Mouse (Mus musculus) MEL (cell line): ENCODE results near the gene Lypd6b. TPM values are rescaled to one million over a fixed set of nuclear protein-coding genes. Genes with fewer than 3 reads are reported as not detected.

Experiments used
- DNase-seq: peaks from one replicate; pipeline ENCODE4 v3.0.0; 2011; ENCODE audit warnings: low read depth, low spot score
- H3K27ac ChIP-seq: 2 replicates; pipeline ENCODE4 v1.5.1; 2012; ENCODE audit warnings: low read depth, mild to moderate bottlenecking, control low read depth, low read length, moderate library complexity; ENCODE audit not compliant: control insufficient read depth
- H3K27me3 ChIP-seq, 2 experiments: fragments of 150-350 bp in 1 of 2; sonication (generic) in 1 of 2; 2 replicates each; pipeline ENCODE4 v1.6.1; 2012; ENCODE audit warnings: low read length in 2 of 2, mild to moderate bottlenecking in 2 of 2, improper control_type of control experiment in 1 of 2, moderate library complexity in 1 of 2; ENCODE audit not compliant: insufficient read depth in 2 of 2, control insufficient read depth in 1 of 2
- H3K36me3 ChIP-seq, 2 experiments: 2 replicates each; pipeline ENCODE4 v1.6.1; 2012 to 2014; ENCODE audit warnings: low read length in 2 of 2, improper control_type of control experiment in 1 of 2, inconsistent platforms in 1 of 2, mild to moderate bottlenecking in 1 of 2; ENCODE audit not compliant: insufficient read depth in 2 of 2, control insufficient read depth in 1 of 2
- H3K4me1 ChIP-seq, 2 experiments: fragments of 150-350 bp in 1 of 2; sonication (generic) in 1 of 2; 2 replicates each; pipeline ENCODE4 v1.6.1; 2012; ENCODE audit warnings: low read length in 2 of 2, improper control_type of control experiment in 1 of 2, mild to moderate bottlenecking in 1 of 2; ENCODE audit not compliant: insufficient read depth in 2 of 2, control insufficient read depth in 1 of 2
- H3K4me3 ChIP-seq, 2 experiments: fragments of 150-350 bp in 1 of 2; sonication (generic) in 1 of 2; 2 replicates each; pipeline ENCODE4 v1.5.1; 2012; ENCODE audit warnings: low read depth in 2 of 2, low read length in 2 of 2, mild to moderate bottlenecking in 2 of 2, moderate library complexity in 2 of 2, control low read depth in 1 of 2, improper control_type of control experiment in 1 of 2; ENCODE audit not compliant: control insufficient read depth in 1 of 2, insufficient read depth in 1 of 2
- H3K79me2 ChIP-seq: 2 replicates; pipeline ENCODE4 v1.6.1; 2012; ENCODE audit warnings: mild to moderate bottlenecking, low read length, moderate library complexity; ENCODE audit not compliant: control insufficient read depth, poor library complexity, insufficient read depth
- H3K9ac ChIP-seq: 2 replicates; pipeline ENCODE4 v1.6.1; 2012; ENCODE audit warnings: low read depth, mild to moderate bottlenecking, control low read depth, low read length, moderate library complexity; ENCODE audit not compliant: control insufficient read depth, poor library complexity, severe bottlenecking
- H3K9me3 ChIP-seq: fragments of 150-350 bp; sonication (generic); replicated peaks from 2 replicates; pipeline ENCODE4 v1.6.1; 2012; ENCODE audit warnings: mild to moderate bottlenecking, low read length, improper control_type of control experiment, moderate library complexity; ENCODE audit not compliant: insufficient read depth
- BHLHE40 ChIP-seq: IDR thresholded peaks from 2 replicates; pipeline ENCODE4 v1.6.1; 2012; ENCODE audit warnings: low read depth, mild to moderate bottlenecking, inconsistent platforms, low read length, improper control_type of control experiment, borderline replicate concordance
- CHD1 ChIP-seq: IDR thresholded peaks from 2 replicates; pipeline ENCODE4 v1.6.1; 2012; ENCODE audit warnings: low read depth, mild to moderate bottlenecking, inconsistent platforms, low read length, improper control_type of control experiment
- CHD2 ChIP-seq: IDR thresholded peaks from 2 replicates; pipeline ENCODE4 v1.6.1; 2011; ENCODE audit warnings: low read length, improper control_type of control experiment
- ELF1 ChIP-seq: IDR thresholded peaks from 2 replicates; pipeline ENCODE4 v1.6.1; 2014; ENCODE audit warnings: low read depth, mild to moderate bottlenecking, inconsistent platforms, low read length, improper control_type of control experiment, moderate library complexity
- EP300 ChIP-seq, 2 experiments: IDR thresholded peaks; 2 replicates each; pipeline ENCODE4 v1.6.1; 2011; ENCODE audit warnings: improper control_type of control experiment in 2 of 2, low read length in 2 of 2, low read depth in 1 of 2, mild to moderate bottlenecking in 1 of 2
- ETS1 ChIP-seq: IDR thresholded peaks from 2 replicates; pipeline ENCODE4 v1.6.1; 2012; ENCODE audit warnings: low read depth, mild to moderate bottlenecking, inconsistent platforms, low read length, improper control_type of control experiment, moderate library complexity
- JUND ChIP-seq: IDR thresholded peaks from 2 replicates; pipeline ENCODE4 v1.6.1; 2011; ENCODE audit warnings: low read depth, mild to moderate bottlenecking, improper control_type of control experiment, low read length
- MAX ChIP-seq: IDR thresholded peaks from 2 replicates; pipeline ENCODE4 v1.6.1; 2011; ENCODE audit warnings: low read length, improper control_type of control experiment
- MAZ ChIP-seq: IDR thresholded peaks from 2 replicates; pipeline ENCODE4 v1.6.1; 2012; ENCODE audit warnings: low read depth, mild to moderate bottlenecking, inconsistent platforms, low read length, improper control_type of control experiment
- MEF2A ChIP-seq: IDR thresholded peaks from 2 replicates; pipeline ENCODE4 v1.6.1; 2014; ENCODE audit warnings: low read depth, mild to moderate bottlenecking, inconsistent platforms, low read length, improper control_type of control experiment; ENCODE audit not compliant: poor library complexity, insufficient replicate concordance, severe bottlenecking; ENCODE audit errors: extremely low read depth
- MXI1 ChIP-seq: IDR thresholded peaks from 2 replicates; pipeline ENCODE4 v1.6.1; 2011; ENCODE audit warnings: mild to moderate bottlenecking, low read depth, low read length, improper control_type of control experiment
- MYB ChIP-seq: IDR thresholded peaks from 2 replicates; pipeline ENCODE4 v1.6.1; 2011; ENCODE audit warnings: mild to moderate bottlenecking, low read depth, low read length, improper control_type of control experiment
- MYC ChIP-seq: IDR thresholded peaks from 2 replicates; pipeline ENCODE4 v1.6.1; 2011; ENCODE audit warnings: low read depth, mild to moderate bottlenecking, low read length, improper control_type of control experiment, moderate library complexity
- NELFE ChIP-seq: IDR thresholded peaks from 2 replicates; pipeline ENCODE4 v1.6.1; 2011; ENCODE audit warnings: low read depth, low read length, improper control_type of control experiment
- NRF1 ChIP-seq: IDR thresholded peaks from 2 replicates; pipeline ENCODE4 v1.6.1; 2014; ENCODE audit warnings: low read depth, mild to moderate bottlenecking, inconsistent platforms, low read length, improper control_type of control experiment, moderate library complexity; ENCODE audit not compliant: poor library complexity, insufficient read depth, severe bottlenecking
- RAD21 ChIP-seq: IDR thresholded peaks from 2 replicates; pipeline ENCODE4 v1.6.1; 2011; ENCODE audit warnings: mild to moderate bottlenecking, low read depth, low read length, improper control_type of control experiment
- SIN3A ChIP-seq: IDR thresholded peaks from 2 replicates; pipeline ENCODE4 v1.6.1; 2012; ENCODE audit warnings: low read length, improper control_type of control experiment, inconsistent platforms
- TAL1 ChIP-seq: IDR thresholded peaks from 2 replicates; pipeline ENCODE4 v1.6.1; 2012; ENCODE audit warnings: mild to moderate bottlenecking, inconsistent platforms, low read length, moderate library complexity, mixed read lengths
- TCF12 ChIP-seq: IDR thresholded peaks from 2 replicates; pipeline ENCODE4 v1.6.1; 2014; ENCODE audit warnings: low read depth, mild to moderate bottlenecking, inconsistent platforms, low read length, improper control_type of control experiment, moderate library complexity
- USF1 ChIP-seq: IDR thresholded peaks from 2 replicates; pipeline ENCODE4 v1.6.1; 2014; ENCODE audit warnings: low read depth, mild to moderate bottlenecking, inconsistent platforms, low read length, improper control_type of control experiment, moderate library complexity
- USF2 ChIP-seq, 2 experiments: IDR thresholded peaks; 2 replicates each; pipeline ENCODE4 v1.6.1; 2011 to 2012; ENCODE audit warnings: improper control_type of control experiment in 2 of 2, low read length in 2 of 2, borderline replicate concordance in 1 of 2, inconsistent platforms in 1 of 2, low read depth in 1 of 2, mild to moderate bottlenecking in 1 of 2; ENCODE audit not compliant: insufficient read depth in 1 of 2
- ZMIZ1 ChIP-seq: IDR thresholded peaks from 2 replicates; pipeline ENCODE4 v1.6.1; 2012; ENCODE audit warnings: low read depth, mild to moderate bottlenecking, inconsistent platforms, low read length, improper control_type of control experiment, moderate library complexity
- ZNF384 ChIP-seq: IDR thresholded peaks from 2 replicates; pipeline ENCODE4 v1.6.1; 2012; ENCODE audit warnings: low read depth, mild to moderate bottlenecking, inconsistent platforms, low read length, improper control_type of control experiment
- polyA plus RNA-seq, 2 experiments: library from polyadenylated mRNA; stranded (reverse) in 1 of 2; unstranded in 1 of 2; fragments of >175 nt in 1 of 2; fragments of >200 nt in 1 of 2; gene quantifications; 2 replicates each; pipeline versions ENCODE4 v1.2.1 to v1.2.4; 2012; ENCODE audit warnings: low replicate concordance in 2 of 2, low read depth in 1 of 2; ENCODE audit not compliant: insufficient read length in 2 of 2, insufficient read depth in 1 of 2, missing spikeins in 1 of 2
- total RNA-seq: library from RNA; depleted of rRNA; stranded (reverse); fragments of 300-350 nt; gene quantifications from 2 replicates; pipeline ENCODE4 v1.2.3, GENCODE M21; 2012

Lypd6b gene
- total and polyA plus RNA-seq, 3 experiments: not detected

DNA sequence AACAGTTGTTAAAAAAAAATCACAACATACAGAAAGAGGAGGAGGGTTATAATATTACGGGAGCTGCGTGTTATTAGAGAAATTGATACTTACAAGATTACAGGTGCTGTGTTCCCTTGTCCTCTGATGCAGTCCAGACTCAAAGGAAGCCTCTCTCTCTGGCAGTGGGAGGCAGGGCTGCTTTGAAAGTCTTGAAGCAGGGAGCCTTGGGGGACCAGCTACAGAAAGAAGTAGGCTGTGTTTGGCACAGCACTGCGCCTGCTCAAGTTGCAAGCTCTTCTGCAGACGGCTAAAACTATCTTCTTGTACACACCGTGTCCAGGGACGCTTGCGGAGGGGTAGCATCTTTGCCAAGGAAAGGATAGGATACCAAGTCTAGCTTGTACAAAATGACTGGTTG is 51.1 kb downstream of the Lypd6b start:
- Histone ChIP-seq H3K36me3 (no peaks in the 10 kb centered on the region), H3K27me3 (no peaks in the 10 kb centered on the region), H3K79me2 (no peaks in the 10 kb centered on the region), H3K4me3 (no peak overlapping the region), H3K27ac (no peak overlapping the region), H3K9me3 (no peaks in the 10 kb centered on the region), H3K9ac (no peak overlapping the region), H3K4me1 (no peaks in the 10 kb centered on the region)
- no peak for DNase-seq
- TF ChIP-seq JUND (no peak), SIN3A (no peak), RAD21 (no peak), USF2 (IDR thresholded peaks at IDR 0.05; ENCODE audit: borderline replicate concordance in 1 of 2, insufficient read depth in 1 of 2, low read depth in 1 of 2, low read length in 2 of 2) (no peak), NELFE (no peak), ETS1 (no peak), EP300 (IDR thresholded peaks at IDR 0.05; ENCODE audit: low read depth in 1 of 2, low read length in 2 of 2) (no peak), NRF1 (no peak), CHD2 (no peak)

- TF ChIP-seq TAL1 (no peak), MYC (no peak), BHLHE40 (no peak), MYB (no peak), EP300 (IDR thresholded peaks at IDR 0.05; ENCODE audit: low read depth in 1 of 2, low read length in 2 of 2) (no peak), ELF1 (no peak), MAX (no peak), CHD1 (no peak), TCF12 (no peak), MXI1 (no peak), ZNF384 (no peak), MAZ (no peak), MEF2A (no peak), ZMIZ1 (no peak), USF1 (no peak)
- no peaks in the 10 kb centered on the region for H3K9me3 ChIP-seq
- no peaks in the 10 kb centered on the region for H3K27me3 ChIP-seq
- no peaks in the 10 kb centered on the region for H3K79me2 ChIP-seq
- no peak overlapping the region for H3K27ac ChIP-seq
- H3K36me3 ChIP-seq: no peaks in the 10 kb centered on the region
- no peak overlapping the region for H3K9ac ChIP-seq
- no peak for DNase-seq
- no peak overlapping the region for H3K4me3 ChIP-seq
- H3K4me1 ChIP-seq: no peaks in the 10 kb centered on the region
These were observed 53.1 kb downstream of the Lypd6b start for GRCm38 (mm10) chr2:49840573-49840972.
